Mouse (Mus musculus): ENCODE data around the gene Gpx6.
A peak's percentile ranks its signal among the peaks of the same experiment; 100 is the strongest.

Gpx6 gene

GRCm38 (mm10) chr13:21311926-21312325, at the start of gene Gpx6:
Gene Gpx6 (plus strand): TSS chr13:21312125.
- no peak for DNase-seq (ENCODE audit: low spot score in 2 of 2)

GRCm38 (mm10) chr13:21262787-21263461, 49.0 kb upstream of the Gpx6 start:
- DNase-seq (ENCODE audit: low spot score in 2 of 2) = no peak

DNA sequence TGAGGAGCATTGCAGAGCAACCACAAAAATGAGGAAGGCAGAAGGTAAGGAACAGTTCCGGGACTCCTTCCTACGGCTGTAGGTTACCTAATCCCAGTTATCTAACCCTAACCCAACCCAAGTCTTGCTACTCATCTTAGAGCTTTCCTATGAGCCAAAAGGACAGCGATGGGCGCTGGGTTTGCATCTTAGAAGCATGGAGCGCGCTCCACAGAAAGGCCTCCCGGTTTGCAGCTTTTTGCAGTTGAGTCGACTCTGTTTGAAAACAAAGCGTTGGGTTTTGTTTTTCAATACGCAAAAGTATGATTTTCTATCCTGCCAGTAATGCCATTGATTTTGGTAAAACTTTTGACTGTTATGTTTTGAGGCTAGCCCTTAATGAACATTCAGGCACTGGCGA, 48.0 kb upstream of the Gpx6 start:
- no peak for DNase-seq (ENCODE audit: low spot score in 2 of 2)

- no peak for DNase-seq (ENCODE audit: low spot score in 2 of 2)
Observed at GRCm38 (mm10) chr13:21264366-21264765, 47.6 kb upstream of the Gpx6 start.

DNA sequence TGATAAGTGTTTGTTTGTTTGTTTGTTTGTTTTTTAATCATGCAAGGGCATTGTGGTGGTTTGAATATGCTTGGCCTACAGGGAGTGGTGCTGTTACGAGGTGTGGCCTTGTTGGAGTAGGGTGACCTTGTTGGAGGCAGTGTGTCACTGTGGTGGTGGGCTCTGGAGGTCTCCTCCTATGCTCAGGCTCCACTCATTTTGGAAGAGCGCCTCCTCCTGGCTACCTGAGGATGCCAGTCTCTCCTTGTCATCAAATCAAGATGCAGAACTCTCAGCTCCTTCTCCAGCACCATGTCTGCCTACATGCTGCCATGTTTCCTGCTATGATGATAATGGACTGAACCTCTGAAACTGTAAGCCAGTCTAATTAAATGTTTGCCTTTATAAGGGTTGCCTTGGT, 46.2 kb upstream of the Gpx6 start:
- no peak for DNase-seq (ENCODE audit: low spot score in 2 of 2)

DNA sequence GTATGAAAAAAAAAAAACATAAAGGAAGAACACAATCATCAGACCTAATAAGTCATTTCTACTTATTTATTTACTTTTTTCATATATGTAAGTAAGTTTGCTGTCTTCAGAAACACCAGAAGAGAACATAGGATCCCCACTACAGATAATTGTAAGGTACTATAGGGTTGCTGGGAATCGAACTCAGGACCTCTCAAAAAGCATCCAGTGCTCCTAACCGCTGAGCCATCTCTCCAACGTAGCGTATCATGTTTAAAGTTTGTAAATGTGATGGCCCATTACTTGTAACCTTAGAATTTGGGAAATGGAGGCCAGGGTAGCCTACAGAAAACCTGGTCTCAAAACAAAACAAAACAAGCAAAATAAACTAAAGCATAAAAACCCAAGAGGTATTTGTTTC, 44.4 kb upstream of the Gpx6 start:
- DNase-seq (ENCODE audit: low spot score in 2 of 2) = no peak

- DNase-seq (ENCODE audit: low spot score in 2 of 2) = no peak
Observed at GRCm38 (mm10) chr13:21268262-21268661, 43.7 kb upstream of the Gpx6 start.

- no peak for DNase-seq (ENCODE audit: low spot score in 2 of 2)
Observed at GRCm38 (mm10) chr13:21275021-21275814, 36.7 kb upstream of the Gpx6 start.

- peak; percentile 24 to 40 for DNase-seq (ENCODE audit: low spot score in 2 of 2)
Observed at GRCm38 (mm10) chr13:21275815-21276550, 35.9 kb upstream of the Gpx6 start.

GRCm38 (mm10) chr13:21276551-21276950, 35.4 kb upstream of the Gpx6 start:
- DNase-seq (ENCODE audit: low spot score in 2 of 2) = no peak

DNA sequence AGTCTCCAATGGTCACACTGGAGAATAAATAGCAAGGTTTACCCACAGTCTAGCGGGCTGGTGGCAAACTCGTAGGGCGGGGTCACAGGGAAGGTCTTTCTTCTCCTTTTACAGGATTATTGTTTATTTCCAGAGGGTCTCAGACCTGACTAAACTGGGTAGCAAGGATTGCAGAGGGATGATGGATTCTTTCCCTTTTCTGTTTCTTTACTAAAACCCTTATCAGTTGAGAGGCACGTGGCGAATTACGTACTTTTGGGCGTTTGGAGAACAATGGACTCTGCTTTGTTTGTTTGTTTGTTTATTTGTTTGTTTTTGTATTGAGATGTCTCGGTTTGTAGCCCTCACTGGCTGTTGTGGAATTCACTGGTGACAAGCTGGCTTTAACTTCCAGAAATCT, 32.8 kb upstream of the Gpx6 start:
- no peak for DNase-seq (ENCODE audit: low spot score in 2 of 2)

- DNase-seq (ENCODE audit: low spot score in 2 of 2) = peak; percentile 59 to 70
Observed at GRCm38 (mm10) chr13:21279559-21279958, 32.4 kb upstream of the Gpx6 start.

- DNase-seq (ENCODE audit: low spot score in 2 of 2) = no peak
Observed at GRCm38 (mm10) chr13:21292631-21293030, 19.3 kb upstream of the Gpx6 start, which contains the start of gene Gpx5. Gene Gpx5 (minus strand): TSS chr13:21292731.

GRCm38 (mm10) chr13:21298557-21298956, 13.4 kb upstream of the Gpx6 start:
- no peak for DNase-seq (ENCODE audit: low spot score in 2 of 2)

GRCm38 (mm10) chr13:21304483-21305066, 7.3 kb upstream of the Gpx6 start:
- no peak for DNase-seq (ENCODE audit: low spot score in 2 of 2)

- DNase-seq (ENCODE audit: low spot score in 2 of 2) = no peak
Observed at GRCm38 (mm10) chr13:21309788-21310187, 2.1 kb upstream of the Gpx6 start.

DNA sequence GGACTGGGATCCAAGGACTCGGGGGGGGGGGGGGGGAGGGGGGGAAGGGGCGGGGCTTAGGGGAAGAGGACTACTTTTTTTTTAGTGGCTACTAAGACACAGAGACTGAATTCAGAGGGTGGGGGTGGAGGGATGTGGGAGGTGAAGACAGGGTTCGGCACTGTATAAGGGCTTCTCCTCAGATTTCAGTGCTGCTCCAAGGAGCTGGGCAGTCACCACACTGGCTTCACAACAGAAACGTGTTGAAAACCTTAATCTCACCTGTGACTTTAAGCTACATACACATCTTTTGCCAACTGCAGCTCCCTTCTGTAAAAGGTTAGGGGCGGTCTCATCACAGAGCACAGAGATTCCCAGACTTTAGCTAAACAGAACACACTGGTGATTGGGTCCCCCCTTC, 929 bp downstream of the Gpx6 start:
- DNase-seq (ENCODE audit: low spot score in 2 of 2) = no peak

- DNase-seq (ENCODE audit: low spot score in 2 of 2) = no peak
Observed at GRCm38 (mm10) chr13:21313903-21314302, 2.0 kb downstream of the Gpx6 start.

DNA sequence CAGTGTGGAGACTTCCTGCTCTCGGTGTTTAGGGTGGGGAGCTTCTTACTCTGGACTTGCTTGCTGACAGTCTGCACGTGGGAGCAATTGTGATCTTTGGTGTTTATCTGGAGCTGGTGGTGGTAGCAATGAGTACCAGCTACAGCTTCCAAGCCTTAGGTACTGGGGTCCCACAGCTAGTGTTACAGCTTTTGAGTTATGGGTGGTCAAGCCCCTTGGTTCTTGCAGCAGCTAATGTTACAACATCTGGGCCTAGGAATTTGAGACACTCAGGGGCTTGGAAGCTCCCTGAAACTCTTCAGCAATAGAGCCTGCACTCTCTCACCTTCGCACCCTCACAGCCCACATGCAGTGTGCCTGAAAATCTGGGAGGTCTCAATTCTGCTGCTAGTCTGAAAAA, 8.3 kb downstream of the Gpx6 start:
- DNase-seq (ENCODE audit: low spot score in 2 of 2) = no peak

- no peak for DNase-seq (ENCODE audit: low spot score in 2 of 2)
Observed at GRCm38 (mm10) chr13:21321890-21322494, 10.1 kb downstream of the Gpx6 start.

DNA sequence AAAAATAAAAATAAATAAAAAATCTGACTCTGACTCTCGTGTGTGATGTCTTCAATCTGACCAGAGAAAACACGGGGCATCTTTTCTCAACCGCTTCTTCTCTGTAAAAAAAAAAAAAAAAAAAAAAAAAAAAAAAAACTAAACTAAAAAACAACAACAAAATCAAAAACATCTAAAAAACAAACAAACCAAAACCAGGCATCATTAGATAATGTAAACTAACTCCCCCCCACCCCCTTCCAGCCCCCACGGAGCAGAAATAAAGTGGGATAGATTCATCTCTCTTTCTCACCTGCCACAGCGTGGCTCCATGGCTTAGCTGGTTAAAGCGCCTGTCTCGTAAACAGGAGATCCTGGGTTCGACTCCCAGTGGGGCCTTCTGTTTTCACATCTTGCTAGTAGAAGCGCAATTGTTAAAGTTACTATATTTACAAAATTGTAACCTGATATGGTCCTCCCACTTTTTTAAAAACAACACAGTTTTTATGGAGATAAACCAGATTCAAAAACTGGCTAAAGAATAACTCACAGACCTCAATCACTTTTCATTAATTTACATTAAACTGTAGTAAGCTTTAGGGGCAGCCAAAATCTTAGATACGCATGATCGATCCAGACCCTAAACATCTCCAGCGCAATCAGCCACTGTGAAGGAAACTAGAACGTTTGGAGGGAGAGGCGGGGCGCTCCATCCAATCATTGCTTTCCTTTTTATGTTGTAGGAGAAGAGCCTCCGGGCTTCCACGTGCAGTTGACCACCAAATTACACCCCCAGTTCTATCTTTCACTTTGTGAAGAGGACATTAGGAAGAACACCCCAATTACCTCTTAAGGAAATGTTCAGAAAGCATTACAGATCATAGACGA, 10.8 kb downstream of the Gpx6 start:
- DNase-seq (ENCODE audit: low spot score in 2 of 2) = no peak
